Mouse (Mus musculus) layer of hippocampus, adult 9-11 months (tissue): ENCODE results near the gene Gm45234.

Source experiments
- DNase-seq: peaks from one replicate; pipeline ENCODE4 v3.0.0; 2022

The Gm45234 gene

GRCm38 (mm10) chr6:124703789-124704188, 52.0 kb downstream of the Gm45234 start:
- no peak for DNase-seq

GRCm38 (mm10) chr6:124702784-124703103, 53.1 kb downstream of the Gm45234 start:
- peak; percentile 61 for DNase-seq

GRCm38 (mm10) chr6:124702102-124702783, 53.6 kb downstream of the Gm45234 start:
- DNase-seq: no peak

- no peak for DNase-seq
These were observed 54.5 kb downstream of the Gm45234 start for GRCm38 (mm10) chr6:124701338-124701737.

GRCm38 (mm10) chr6:124699962-124700610, 55.7 kb downstream of the Gm45234 start:
- peak; percentile 82 for DNase-seq

GRCm38 (mm10) chr6:124699366-124699765, 56.5 kb downstream of the Gm45234 start:
- no peak for DNase-seq

- DNase-seq: no peak
These were observed 57.1 kb downstream of the Gm45234 start for GRCm38 (mm10) chr6:124698751-124699150.

GRCm38 (mm10) chr6:124696441-124697150, 59.2 kb downstream of the Gm45234 start:
- no peak for DNase-seq

GRCm38 (mm10) chr6:124694166-124694955, 61.5 kb downstream of the Gm45234 start:
- peak; percentile 63 for DNase-seq

- no peak for DNase-seq
These were observed 62.4 kb downstream of the Gm45234 start for GRCm38 (mm10) chr6:124693243-124693981.

- no peak for DNase-seq
These were observed 65.3 kb downstream of the Gm45234 start for GRCm38 (mm10) chr6:124690517-124690916.
